Mouse (Mus musculus) CH12.LX (cell line): ENCODE results near the gene Fhl3. TPM values are rescaled to one million over a fixed set of nuclear protein-coding genes. Genes with fewer than 3 reads are reported as not detected.

Source experiments
- DNase-seq: peaks from one replicate; pipeline ENCODE4 v3.0.0-alpha.2; 2013; ENCODE audit errors: extremely low read depth
- H3K27ac ChIP-seq: 2 replicates; pipeline ENCODE4 v1.5.1; 2012; ENCODE audit warnings: low read depth, mild to moderate bottlenecking, control low read depth, moderate library complexity; ENCODE audit not compliant: insufficient read depth
- H3K27me3 ChIP-seq: replicated peaks from 2 replicates; pipeline ENCODE3; 2012; ENCODE audit warnings: inconsistent platforms
- H3K36me3 ChIP-seq, 2 experiments: replicated peaks in 1 of 2; 2 replicates each; pipeline versions ENCODE3 to v1.6.1; 2012; ENCODE audit warnings: inconsistent platforms in 1 of 2, low read length in 1 of 2, mild to moderate bottlenecking in 1 of 2, mixed read lengths in 1 of 2, moderate library complexity in 1 of 2; ENCODE audit not compliant: control insufficient read depth in 1 of 2, insufficient read depth in 1 of 2
- H3K4me1 ChIP-seq, 2 experiments: 2 replicates each; pipeline ENCODE4 v1.6.1; 2012; ENCODE audit warnings: inconsistent platforms in 1 of 2, moderate library complexity in 1 of 2; ENCODE audit not compliant: insufficient read depth in 2 of 2, control insufficient read depth in 1 of 2
- H3K4me2 ChIP-seq: 2 replicates; pipeline ENCODE4 v1.6.1; 2012; ENCODE audit warnings: low read depth, mild to moderate bottlenecking, control low read depth; ENCODE audit not compliant: poor library complexity, insufficient read depth, severe bottlenecking
- H3K4me3 ChIP-seq, 3 experiments: fragments of 150-350 bp in 1 of 3; sonication (generic) in 1 of 3; replicated peaks in 1 of 3; 2 replicates each; pipeline versions ENCODE3 to v1.5.1; 2011 to 2012; ENCODE audit warnings: low read depth in 2 of 3, low read length in 2 of 3, mild to moderate bottlenecking in 2 of 3, moderate library complexity in 2 of 3, control low read depth in 1 of 3, improper control_type of control experiment in 1 of 3, inconsistent platforms in 1 of 3, mixed read lengths in 1 of 3; ENCODE audit not compliant: poor library complexity in 1 of 3
- H3K79me2 ChIP-seq: replicated peaks from 2 replicates; pipeline ENCODE4 v1.6.1; 2012; ENCODE audit warnings: mild to moderate bottlenecking, moderate library complexity; ENCODE audit not compliant: control insufficient read depth, poor library complexity, insufficient read depth, severe bottlenecking; ENCODE audit errors: extremely low read depth
- H3K9ac ChIP-seq: 2 replicates; pipeline ENCODE4 v1.6.1; 2012; ENCODE audit warnings: low read depth, mild to moderate bottlenecking, control low read depth, moderate library complexity; ENCODE audit not compliant: insufficient read depth
- H3K9me3 ChIP-seq: replicated peaks from 2 replicates; pipeline ENCODE3; 2012; ENCODE audit warnings: low read length, inconsistent platforms, mixed read lengths
- CHD2 ChIP-seq: IDR thresholded peaks from 2 replicates; pipeline ENCODE4 v1.6.1; 2011; ENCODE audit warnings: low read length, improper control_type of control experiment
- CTCF ChIP-seq, 2 experiments: IDR thresholded peaks in 1 of 2; conservative IDR thresholded peaks in 1 of 2; 2 replicates each; pipeline ENCODE4 v1.5.1; 2011 to 2012; ENCODE audit warnings: low read depth in 2 of 2, low read length in 2 of 2, improper control_type of control experiment in 1 of 2, inconsistent platforms in 1 of 2, mild to moderate bottlenecking in 1 of 2, moderate library complexity in 1 of 2
- E2F4 ChIP-seq: IDR thresholded peaks from 2 replicates; pipeline ENCODE4 v1.6.1; 2011; ENCODE audit warnings: low read depth, low read length, improper control_type of control experiment; ENCODE audit not compliant: insufficient replicate concordance
- ELF1 ChIP-seq: IDR thresholded peaks from 2 replicates; pipeline ENCODE4 v1.6.1; 2014; ENCODE audit warnings: low read depth, mild to moderate bottlenecking, inconsistent platforms, low read length, improper control_type of control experiment
- ETS1 ChIP-seq: conservative IDR thresholded peaks from 2 replicates; pipeline ENCODE4 v1.6.1; 2012; ENCODE audit warnings: low read depth, mild to moderate bottlenecking, inconsistent platforms, low read length, improper control_type of control experiment, moderate library complexity
- GABPA ChIP-seq: IDR thresholded peaks from 2 replicates; pipeline ENCODE4 v1.6.1; 2012; ENCODE audit warnings: low read depth, low read length, improper control_type of control experiment, inconsistent platforms; ENCODE audit not compliant: insufficient replicate concordance
- IRF4 ChIP-seq: IDR thresholded peaks from 2 replicates; pipeline ENCODE4 v1.6.1; 2014; ENCODE audit warnings: low read depth, mild to moderate bottlenecking, inconsistent platforms, low read length, improper control_type of control experiment
- JUN ChIP-seq: IDR thresholded peaks from 2 replicates; pipeline ENCODE4 v1.6.1; 2011; ENCODE audit warnings: low read depth, mild to moderate bottlenecking, low read length, improper control_type of control experiment, moderate library complexity; ENCODE audit not compliant: insufficient read depth
- JUND ChIP-seq: conservative IDR thresholded peaks from 2 replicates; pipeline ENCODE4 v1.6.1; 2011; ENCODE audit warnings: low read depth, low read length, improper control_type of control experiment
- MAFK ChIP-seq: IDR thresholded peaks from 2 replicates; pipeline ENCODE4 v1.6.1; 2011; ENCODE audit warnings: low read length, improper control_type of control experiment; ENCODE audit not compliant: insufficient replicate concordance
- MEF2A ChIP-seq: IDR thresholded peaks from 2 replicates; pipeline ENCODE4 v1.6.1; 2014; ENCODE audit warnings: low read depth, mild to moderate bottlenecking, inconsistent platforms, low read length, improper control_type of control experiment, borderline replicate concordance
- NELFE ChIP-seq: IDR thresholded peaks from 2 replicates; pipeline ENCODE4 v1.6.1; 2011; ENCODE audit warnings: low read depth, low read length, improper control_type of control experiment
- NRF1 ChIP-seq: IDR thresholded peaks from 2 replicates; pipeline ENCODE4 v1.6.1; 2014; ENCODE audit warnings: low read depth, mild to moderate bottlenecking, inconsistent platforms, low read length, improper control_type of control experiment, moderate library complexity
- POLR2AphosphoS2 ChIP-seq: IDR thresholded peaks from 2 replicates; pipeline ENCODE4 v1.6.1; 2011; ENCODE audit warnings: low read depth, low read length, improper control_type of control experiment
- RAD21 ChIP-seq: IDR thresholded peaks from 2 replicates; pipeline ENCODE4 v1.6.1; 2011; ENCODE audit warnings: low read depth, mild to moderate bottlenecking, low read length, improper control_type of control experiment, moderate library complexity
- RCOR1 ChIP-seq: conservative IDR thresholded peaks from 2 replicates; pipeline ENCODE4 v1.6.1; 2012; ENCODE audit warnings: low read depth, mild to moderate bottlenecking, inconsistent platforms, low read length, improper control_type of control experiment
- TCF12 ChIP-seq: IDR thresholded peaks from 2 replicates; pipeline ENCODE4 v1.6.1; 2014; ENCODE audit warnings: low read depth, mild to moderate bottlenecking, inconsistent platforms, low read length, improper control_type of control experiment
- USF1 ChIP-seq: IDR thresholded peaks from 2 replicates; pipeline ENCODE4 v1.6.1; 2014; ENCODE audit warnings: low read depth, mild to moderate bottlenecking, inconsistent platforms, low read length, improper control_type of control experiment
- USF2 ChIP-seq: conservative IDR thresholded peaks from 2 replicates; pipeline ENCODE4 v1.6.1; 2011; ENCODE audit warnings: low read depth, low read length, improper control_type of control experiment
- ZMIZ1 ChIP-seq: IDR thresholded peaks from 2 replicates; pipeline ENCODE4 v1.6.1; 2012; ENCODE audit warnings: low read depth, mild to moderate bottlenecking, inconsistent platforms, low read length, improper control_type of control experiment
- dilution Hi-C: fragments of 300-500 bp; cut with MboI; formaldehyde crosslinking; loops from 2 replicates; pipeline ENCODE4 v1.14.3; 2020; ENCODE audit warnings: low sequenced_read_pairs; ENCODE audit not compliant: extremely low pct_unique_long_range_greater_than_20kb, extremely low pct_ligation_motif_present
- in situ Hi-C: fragments of 300-500 bp; cut with MboI; formaldehyde crosslinking; loops from 3 replicates; pipeline ENCODE4 v1.14.3; 2019; ENCODE audit warnings: low sequenced_read_pairs, low pct_ligation_motif_present, low pct_unique_long_range_greater_than_20kb, mixed read lengths
- polyA plus RNA-seq: library from polyadenylated mRNA; unstranded; fragments of >175 nt; gene quantifications from 2 replicates; pipeline ENCODE4 v1.2.1, GENCODE M21; 2012; ENCODE audit warnings: low read depth; ENCODE audit not compliant: insufficient read length
- total RNA-seq, 2 experiments: library from RNA; depleted of rRNA; stranded (reverse); fragments of 300-350 nt in 1 of 2; fragments of >200 nt in 1 of 2; gene quantifications; 2 replicates each; pipeline ENCODE4 v1.2.3; 2012 to 2014

The Fhl3 gene
- total and polyA plus RNA-seq, 3 experiments, result 4.1 to 20.8 (median 10.8) TPM

GRCm38 (mm10) chr4:124672347-124673320, 27.9 kb upstream of the Fhl3 start:
- dilution Hi-C loops, result no loop called here
- Histone ChIP-seq H3K4me2 (no peak overlapping the region), H3K27me3 (peaks cover 6% of the 10 kb centered on the region)

GRCm38 (mm10) chr4:124674334-124675032, 26.0 kb upstream of the Fhl3 start:
- H3K27ac ChIP-seq, result no peak overlapping the region
- H3K27me3 ChIP-seq, result no peaks in the 10 kb centered on the region
- DNase-seq, result no peak
- dilution Hi-C loops (no loop called here), in situ Hi-C loops (loop anchor here (10.0 kb wide), 2 partner anchors 450 to 730 kb away; no protein-coding TSS in a partner anchor)
- no peak overlapping the region for H3K4me3 ChIP-seq
- no peaks in the 10 kb centered on the region for H3K79me2 ChIP-seq
- no peak overlapping the region for H3K9ac ChIP-seq
- peaks cover 14 to 36% of the 10 kb centered on the region in 2 experiments for H3K4me1 ChIP-seq
- peaks cover 19 to 45% of the 10 kb centered on the region in 2 experiments for H3K36me3 ChIP-seq
- H3K4me2 ChIP-seq, result no peak overlapping the region
- TF ChIP-seq JUND (no peak), USF2 (no peak), RCOR1 (no peak), ELF1 (no peak), ETS1 (no peak), CTCF (conservative IDR thresholded peaks at IDR 0.05 in 1 of 2, IDR thresholded peaks at IDR 0.05 in 1 of 2; ENCODE audit: low read depth in 2 of 2, low read length in 2 of 2) (no peak), RAD21 (no peak), NELFE (no peak), JUN (no peak), ZMIZ1 (no peak), E2F4 (no peak), NRF1 (no peak), MEF2A (no peak), USF1 (no peak), MAFK (no peak), CHD2 (no peak)
- H3K9me3 ChIP-seq, result no peaks in the 10 kb centered on the region

More at GRCm38 (mm10) chr4:124672347-124673320, 27.9 kb upstream of the Fhl3 start:
- in situ Hi-C loops, result loop anchor here (10.0 kb wide), 2 partner anchors 448 to 728 kb away; no protein-coding TSS in a partner anchor
- TF ChIP-seq TCF12 (no peak), RCOR1 (no peak), IRF4 (no peak), POLR2AphosphoS2 (no peak), RAD21 (no peak), NELFE (no peak), MEF2A (no peak), GABPA (no peak), NRF1 (no peak)
- no peak overlapping the region for H3K4me3 ChIP-seq
- no peaks in the 10 kb centered on the region for H3K79me2 ChIP-seq
- H3K9ac ChIP-seq, result no peak overlapping the region
- no peaks in the 10 kb centered on the region for H3K9me3 ChIP-seq
- no peak for DNase-seq
- peaks cover 10 to 30% of the 10 kb centered on the region in 2 experiments for H3K36me3 ChIP-seq
- H3K27ac ChIP-seq, result no peak overlapping the region
- H3K4me1 ChIP-seq, result peaks cover 14 to 36% of the 10 kb centered on the region in 2 experiments
